Mouse (Mus musculus) cerebellum, adult 2 months (tissue): ENCODE results near the gene Trpc2. TPM values are rescaled to one million over a fixed set of nuclear protein-coding genes. Genes with fewer than 3 reads are reported as not detected.

Experiments
- DNase-seq, 2 experiments: peaks; one replicate each; pipeline ENCODE4 v3.0.0; 2021
- H3K27ac ChIP-seq: fragments of 200-500 bp; 2 replicates; pipeline ENCODE4 v1.5.1; 2012; ENCODE audit warnings: low read length, control low read depth, inconsistent platforms; ENCODE audit not compliant: insufficient read depth
- H3K27me3 ChIP-seq: fragments of 200-500 bp; 2 replicates; pipeline ENCODE4 v1.6.1; 2012; ENCODE audit warnings: inconsistent platforms, mild to moderate bottlenecking, low read length, moderate library complexity; ENCODE audit not compliant: control insufficient read depth, insufficient read depth
- H3K4me1 ChIP-seq: fragments of 200-500 bp; 2 replicates; pipeline ENCODE4 v1.6.1; 2011; ENCODE audit warnings: low read length; ENCODE audit not compliant: control insufficient read depth, insufficient read depth
- H3K4me3 ChIP-seq: fragments of 200-500 bp; replicated peaks from 2 replicates; pipeline ENCODE3; 2011; ENCODE audit warnings: mild to moderate bottlenecking, low read depth, low read length, control low read depth; ENCODE audit not compliant: insufficient read depth
- CTCF ChIP-seq: fragments of 200-500 bp; IDR thresholded peaks from 2 replicates; pipeline ENCODE4 v1.5.1; 2011; ENCODE audit warnings: low read depth, mild to moderate bottlenecking, control low read depth, low read length, moderate library complexity, borderline replicate concordance; ENCODE audit not compliant: insufficient read depth
- POLR2A ChIP-seq: fragments of 200-500 bp; IDR thresholded peaks from 2 replicates; pipeline ENCODE4 v1.6.1; 2011; ENCODE audit warnings: low read length, control low read depth, borderline replicate concordance; ENCODE audit not compliant: insufficient read depth
- WGBS: fragments of 180-500 bp; shearing (Covaris S2); methylation state at CpG from one replicate; pipeline ENCODE4 v1.1.7; 2018; 5-methylcytosine and 5-hydroxymethylcytosine counted together
- polyA plus RNA-seq: library from polyadenylated mRNA; depleted of rRNA; stranded (reverse); fragments of >200 nt; gene quantifications from 2 replicates; pipeline ENCODE4 v1.2.3, GENCODE M21; 2012

Gene Trpc2
- polyA plus RNA-seq, 1 experiment, result 0.39 TPM

DNA sequence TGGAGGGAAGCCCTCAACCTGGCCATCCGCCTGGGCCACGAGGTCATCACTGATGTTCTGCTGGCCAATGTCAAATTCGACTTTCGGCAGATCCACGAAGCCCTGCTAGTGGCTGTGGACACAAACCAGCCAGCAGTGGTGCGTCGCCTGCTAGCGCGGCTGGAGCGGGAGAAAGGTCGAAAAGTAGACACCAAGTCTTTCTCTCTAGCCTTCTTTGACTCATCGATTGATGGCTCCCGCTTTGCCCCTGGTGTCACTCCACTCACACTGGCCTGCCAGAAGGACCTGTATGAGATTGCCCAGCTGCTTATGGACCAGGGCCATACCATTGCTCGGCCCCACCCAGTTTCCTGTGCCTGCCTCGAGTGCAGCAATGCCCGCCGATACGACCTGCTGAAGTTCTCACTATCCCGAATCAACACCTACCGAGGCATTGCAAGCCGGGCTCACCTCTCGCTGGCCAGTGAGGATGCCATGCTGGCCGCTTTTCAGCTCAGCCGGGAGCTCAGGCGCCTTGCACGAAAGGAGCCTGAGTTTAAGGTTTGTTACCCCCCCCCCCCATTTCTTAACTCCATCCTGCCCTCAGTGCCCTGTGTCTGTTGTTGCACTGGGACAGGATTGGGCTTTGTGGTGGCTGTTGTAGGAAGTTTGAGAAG, 1.3 kb downstream of the Trpc2 start:
- TF ChIP-seq POLR2A (no peak), CTCF (no peak)
- 85% methylated on average over 26 of the region's 26 CpGs for WGBS
- Histone ChIP-seq H3K4me3 (no peak overlapping the region), H3K27me3 (no peaks in the 10 kb centered on the region), H3K4me1 (peaks cover 4% of the 10 kb centered on the region), H3K27ac (no peak overlapping the region)
- no peak for DNase-seq

DNA sequence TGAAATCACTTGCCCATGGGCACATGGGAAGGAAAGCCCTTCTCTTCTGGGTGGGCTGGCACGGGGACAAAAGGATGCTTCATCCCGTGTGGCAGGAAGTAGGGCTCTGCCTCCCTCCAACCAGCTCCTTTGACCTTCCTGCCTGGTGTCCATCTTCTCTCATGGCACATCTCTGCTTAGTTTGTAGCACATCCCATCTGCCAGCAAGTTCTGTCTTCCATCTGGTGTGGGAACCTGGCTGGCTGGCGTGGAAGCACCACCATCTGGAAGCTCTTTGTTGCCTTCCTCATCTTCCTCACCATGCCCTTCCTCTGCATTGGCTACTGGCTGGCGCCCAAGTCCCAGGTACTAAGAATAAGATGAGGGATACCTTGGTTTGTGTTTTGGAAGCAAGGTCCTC, 4.4 kb downstream of the Trpc2 start:
- DNase-seq, result peak; percentile 30 to 36
- no peak for TF ChIP-seq CTCF
- no peak for TF ChIP-seq POLR2A
- WGBS, result 46% methylated on average over 4 of the region's 4 CpGs
- Histone ChIP-seq H3K4me1 (peaks cover 4% of the 10 kb centered on the region), H3K27ac (no peak overlapping the region), H3K4me3 (no peak overlapping the region), H3K27me3 (no peaks in the 10 kb centered on the region)

DNA sequence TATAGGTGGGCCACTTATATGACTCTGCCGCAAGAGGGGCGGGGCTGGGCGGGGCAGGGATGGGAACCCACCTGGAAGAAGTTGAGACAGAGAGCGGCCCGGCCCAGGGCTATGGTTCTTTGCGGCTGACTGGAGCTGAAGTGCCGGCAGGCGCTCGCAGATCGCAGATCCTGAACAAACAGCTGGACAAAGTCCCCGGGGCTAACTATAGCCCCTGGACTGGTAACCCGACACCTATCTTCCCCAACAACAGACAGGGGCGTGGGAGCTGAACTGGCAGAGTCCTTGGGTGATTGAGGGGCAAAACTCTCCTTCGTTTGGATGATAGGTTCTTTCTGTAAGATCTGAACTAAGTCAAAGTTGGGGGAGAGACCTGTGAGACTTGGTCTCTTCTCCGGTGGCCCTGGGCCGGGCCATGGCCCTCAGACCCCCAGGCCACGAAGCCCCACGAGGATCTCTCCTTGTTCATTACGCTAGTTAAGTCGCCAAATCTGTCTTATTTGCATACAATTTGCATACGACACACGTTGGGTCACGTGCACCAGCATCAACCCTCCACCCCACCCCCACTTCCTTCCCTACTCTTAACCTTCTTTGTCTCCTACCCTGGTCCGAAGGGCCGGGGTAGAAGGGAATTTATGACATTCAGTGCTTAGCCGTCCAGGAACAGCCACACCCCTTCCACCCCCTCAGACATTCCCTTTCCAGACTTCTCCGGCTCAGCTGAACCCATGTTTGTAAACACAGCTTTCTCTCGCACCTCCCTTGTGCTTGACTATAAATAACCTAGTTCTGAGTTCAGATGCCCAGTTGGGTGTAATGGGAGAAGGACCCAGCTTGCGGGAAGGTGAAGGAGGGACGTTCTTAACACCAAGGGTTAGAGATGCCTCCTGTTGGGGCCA, 17.1 kb downstream of the Trpc2 start:
- 17% methylated on average over 30 of the region's 30 CpGs for WGBS
- no peak for DNase-seq
- H3K4me3 ChIP-seq, result no peak overlapping the region

DNA sequence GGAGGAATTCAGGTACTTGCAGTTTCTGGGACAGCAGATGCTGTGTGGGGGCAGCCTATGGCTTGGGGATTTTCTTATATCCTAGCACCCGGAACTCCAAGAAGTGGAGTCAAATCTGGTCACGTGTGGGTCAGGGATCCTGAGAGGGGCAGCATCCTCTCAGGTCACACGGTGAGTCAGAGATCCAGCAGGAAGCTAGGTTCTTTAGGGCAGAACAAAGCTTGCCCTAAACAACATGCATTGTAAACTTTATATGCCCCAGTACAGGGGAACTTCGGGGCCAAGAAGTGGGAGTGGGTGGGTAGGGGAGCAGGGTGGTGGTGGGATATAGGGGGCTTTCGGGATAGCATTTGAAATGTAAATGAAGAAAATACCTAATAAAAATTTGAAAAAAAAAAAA, 18.0 kb downstream of the Trpc2 start:
- H3K27me3 ChIP-seq, result no peaks in the 10 kb centered on the region
- WGBS, result 83% methylated on average over 5 of the region's 5 CpGs
- no peak overlapping the region for H3K27ac ChIP-seq
- DNase-seq, result no peak
- no peaks in the 10 kb centered on the region for H3K4me1 ChIP-seq
- TF ChIP-seq CTCF (no peak), POLR2A (no peak)
- no peak overlapping the region for H3K4me3 ChIP-seq

More for the DNA sequence above, 17.1 kb downstream of the Trpc2 start:
- Histone ChIP-seq H3K27me3 (no peaks in the 10 kb centered on the region), H3K27ac (no peak overlapping the region), H3K4me1 (no peaks in the 10 kb centered on the region)
- no peak for TF ChIP-seq CTCF
- no peak for TF ChIP-seq POLR2A

DNA sequence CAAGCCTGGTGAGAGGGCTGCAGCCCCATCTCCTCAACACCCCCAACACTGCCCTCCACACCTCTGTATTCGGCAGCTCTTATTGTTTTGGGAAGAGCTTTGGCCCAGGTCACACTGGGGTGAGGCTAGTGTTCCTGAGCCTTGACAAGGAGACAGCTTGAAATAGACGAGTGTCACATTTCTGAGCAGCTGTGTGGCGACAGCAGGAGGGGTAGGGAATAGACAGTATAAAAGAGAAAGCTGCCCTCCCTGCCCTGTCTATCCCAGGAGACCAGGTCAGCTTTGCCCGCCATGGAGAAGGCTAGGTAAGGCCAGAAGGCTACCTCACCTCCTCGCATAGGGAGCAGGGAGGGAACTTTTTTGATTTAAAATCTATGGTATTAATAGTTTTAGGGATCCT, 18.6 kb downstream of the Trpc2 start, which contains the start of gene Art1:
Art1 (plus strand) TSS at position 257 of the 400 bp plus-strand sequence.
- Histone ChIP-seq H3K27ac (no peak within 1 kb of the TSS), H3K4me1 (no peaks in the 10 kb centered on the region), H3K27me3 (no peaks in the 10 kb centered on the region), H3K4me3 (no peak within 1 kb of the TSS)
- TF ChIP-seq POLR2A (no peak), CTCF (no peak)
- no peak for DNase-seq
- WGBS, result 73% methylated on average over 5 of the region's 5 CpGs

DNA sequence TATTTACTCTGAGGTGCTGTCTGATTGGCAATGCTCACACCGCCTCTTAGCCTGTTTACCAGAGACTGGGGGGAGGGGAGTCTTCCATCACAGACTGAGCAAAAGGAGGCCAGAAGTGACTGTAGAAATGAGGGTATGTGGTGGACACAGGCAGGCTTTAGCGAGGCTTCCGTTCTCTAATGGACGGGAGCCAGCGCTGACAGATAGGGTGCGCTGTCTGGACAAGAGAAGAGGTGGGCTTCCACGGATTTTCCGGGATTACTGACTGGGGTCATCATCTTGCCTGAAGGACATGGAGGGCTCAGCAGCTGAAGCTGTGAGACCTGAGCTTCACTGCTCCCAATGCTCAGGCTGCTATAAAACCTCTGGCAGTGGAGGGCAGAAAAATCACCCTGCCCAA, 19.3 kb downstream of the Trpc2 start:
- WGBS, result 59% methylated on average over 8 of the region's 8 CpGs
- Histone ChIP-seq H3K27ac (no peak overlapping the region), H3K4me3 (no peak overlapping the region), H3K27me3 (no peaks in the 10 kb centered on the region), H3K4me1 (peaks cover 3% of the 10 kb centered on the region)
- no peak for TF ChIP-seq POLR2A
- no peak for TF ChIP-seq CTCF
- DNase-seq, result no peak

DNA sequence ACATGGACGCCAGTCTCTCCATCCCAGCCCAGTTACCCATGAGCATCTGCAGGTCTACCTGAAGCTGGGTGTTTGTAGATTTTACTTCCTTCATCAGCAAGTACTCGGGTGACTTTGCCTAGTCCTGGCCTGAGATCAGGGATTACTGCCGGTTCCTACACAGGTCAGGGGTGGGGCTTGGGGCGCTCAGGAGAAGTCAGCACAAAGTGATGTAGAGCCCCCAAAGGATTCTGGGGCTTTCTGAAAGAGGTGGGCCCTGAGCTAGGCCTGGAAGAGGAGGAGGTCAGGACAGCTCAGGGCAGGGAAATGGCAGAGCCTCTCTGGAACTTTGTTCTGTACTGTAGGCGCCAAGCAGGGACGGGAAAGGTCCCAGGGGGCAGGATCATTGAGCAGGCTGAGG, 19.8 kb downstream of the Trpc2 start:
- Histone ChIP-seq H3K4me3 (no peak overlapping the region), H3K4me1 (peaks cover 4% of the 10 kb centered on the region), H3K27ac (no peak overlapping the region), H3K27me3 (no peaks in the 10 kb centered on the region)
- TF ChIP-seq POLR2A, result no peak
- TF ChIP-seq CTCF, result no peak
- DNase-seq, result no peak
- 69% methylated on average over 6 of the region's 6 CpGs for WGBS

DNA sequence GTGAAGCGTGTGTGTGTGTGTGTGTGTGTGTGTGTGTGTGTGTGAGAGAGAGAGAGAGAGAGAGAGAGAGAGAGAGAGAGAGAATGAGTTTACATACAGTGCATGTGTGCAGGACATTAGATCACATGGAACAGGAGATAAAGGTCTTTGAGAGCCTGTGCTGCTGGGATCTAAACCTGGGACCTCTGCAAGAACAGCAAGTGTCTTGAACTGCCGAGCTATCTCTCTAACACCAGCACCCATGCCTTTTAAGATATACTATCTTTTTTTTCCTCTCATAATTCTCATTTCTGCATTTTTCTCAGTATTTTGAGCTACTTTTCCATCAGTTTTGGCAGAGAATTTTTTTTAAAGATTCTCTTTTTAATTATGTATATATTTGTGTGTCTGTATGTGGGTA, 20.6 kb downstream of the Trpc2 start:
- no peak for DNase-seq
- Histone ChIP-seq H3K4me3 (no peak overlapping the region), H3K27ac (no peak overlapping the region), H3K27me3 (no peaks in the 10 kb centered on the region), H3K4me1 (peaks cover 4% of the 10 kb centered on the region)
- WGBS, result 92% methylated on average over 2 of the region's 2 CpGs
- no peak for TF ChIP-seq CTCF
- no peak for TF ChIP-seq POLR2A
